Mouse (Mus musculus): ENCODE data around the gene Nadk.

Nadk gene

GRCm38 (mm10) chr4:155602753-155603152 is 40.6 kb downstream of the Nadk start:
- DNase-seq (ENCODE audit: low spot score in 2 of 2) = no peak

GRCm38 (mm10) chr4:155603801-155604200 is 41.6 kb downstream of the Nadk start:
- no peak for DNase-seq (ENCODE audit: low spot score in 2 of 2)

- DNase-seq (ENCODE audit: low spot score in 2 of 2) = no peak
Measured at GRCm38 (mm10) chr4:155605132-155605531, 43.0 kb downstream of the Nadk start.

GRCm38 (mm10) chr4:155606825-155607224 is 44.6 kb downstream of the Nadk start:
- no peak for DNase-seq (ENCODE audit: low spot score in 2 of 2)

- no peak for DNase-seq (ENCODE audit: low spot score in 2 of 2)
Measured at GRCm38 (mm10) chr4:155611860-155612259, 49.7 kb downstream of the Nadk start.

GRCm38 (mm10) chr4:155613264-155613663 is 51.1 kb downstream of the Nadk start:
- no peak for DNase-seq (ENCODE audit: low spot score in 2 of 2)

GRCm38 (mm10) chr4:155618321-155618720 is 56.1 kb downstream of the Nadk start:
- no peak for DNase-seq (ENCODE audit: low spot score in 2 of 2)

- DNase-seq (ENCODE audit: low spot score in 2 of 2) = peak; percentile 99
Measured at GRCm38 (mm10) chr4:155624338-155625291, 62.4 kb downstream of the Nadk start, which contains the start of gene Cdk11b. Gene Cdk11b, plus strand, starts transcription at chr4:155624854.

GRCm38 (mm10) chr4:155630267-155630666 is 68.1 kb downstream of the Nadk start:
- DNase-seq (ENCODE audit: low spot score in 2 of 2) = no peak

GRCm38 (mm10) chr4:155635766-155636499 is 73.8 kb downstream of the Nadk start:
- DNase-seq (ENCODE audit: low spot score in 2 of 2) = no peak
